Mouse (Mus musculus) thymus, postnatal 14 days (tissue): ENCODE data around the gene Ctrl.
A peak's percentile ranks its signal among the peaks of the same experiment; 100 is the strongest.

ENCODE experiments used
- DNase-seq: peaks from one replicate; pipeline ENCODE4 v3.0.0; 2021

Gene Ctrl

GRCm38 (mm10) chr8:105937496-105938305, 4.0 kb upstream of the Ctrl start:
- DNase-seq: peak; percentile 64

GRCm38 (mm10) chr8:105936866-105937475, 3.3 kb upstream of the Ctrl start:
- DNase-seq: peak; percentile 76

- no peak for DNase-seq
Observed at GRCm38 (mm10) chr8:105935863-105936603, 2.4 kb upstream of the Ctrl start.

- DNase-seq: no peak
Observed at GRCm38 (mm10) chr8:105935105-105935504, 1.4 kb upstream of the Ctrl start.

GRCm38 (mm10) chr8:105932525-105932924, 1.1 kb downstream of the Ctrl start:
- DNase-seq: no peak

- no peak for DNase-seq
Observed at GRCm38 (mm10) chr8:105931271-105931670, 2.4 kb downstream of the Ctrl start.

- DNase-seq: peak; percentile 92
Observed at GRCm38 (mm10) chr8:105930602-105931001, 3.1 kb downstream of the Ctrl start.

- DNase-seq: no peak
Observed at GRCm38 (mm10) chr8:105925123-105925522, 8.5 kb downstream of the Ctrl start.

- DNase-seq: no peak
Observed at GRCm38 (mm10) chr8:105919390-105919789, 14.3 kb downstream of the Ctrl start.

GRCm38 (mm10) chr8:105900941-105901616, 32.6 kb downstream of the Ctrl start:
- peak; percentile 20 for DNase-seq

GRCm38 (mm10) chr8:105900180-105900940, 33.3 kb downstream of the Ctrl start, which contains the start of gene Pskh1:
Gene Pskh1, plus strand, starts transcription at chr8:105900441.
- DNase-seq: peak; percentile 95

GRCm38 (mm10) chr8:105897801-105898480, 35.7 kb downstream of the Ctrl start:
- no peak for DNase-seq

- peak; percentile 21 for DNase-seq
Observed at GRCm38 (mm10) chr8:105893339-105893738, 40.3 kb downstream of the Ctrl start, which contains the start of gene Nrn1l. Gene Nrn1l, plus strand, starts transcription at chr8:105893567.

- DNase-seq: peak; percentile 48
Observed at GRCm38 (mm10) chr8:105892432-105892831, 41.2 kb downstream of the Ctrl start.

- DNase-seq: no peak
Observed at GRCm38 (mm10) chr8:105890870-105891269, 42.8 kb downstream of the Ctrl start.

GRCm38 (mm10) chr8:105889756-105890465, 43.8 kb downstream of the Ctrl start:
- no peak for DNase-seq
